Mouse (Mus musculus) lung, postnatal 4 days (tissue): ENCODE results near the gene Col9a2.

Source experiments
- DNase-seq, 2 experiments: peaks; one replicate each; pipeline ENCODE4 v3.0.0; 2021

Gene Col9a2

DNA sequence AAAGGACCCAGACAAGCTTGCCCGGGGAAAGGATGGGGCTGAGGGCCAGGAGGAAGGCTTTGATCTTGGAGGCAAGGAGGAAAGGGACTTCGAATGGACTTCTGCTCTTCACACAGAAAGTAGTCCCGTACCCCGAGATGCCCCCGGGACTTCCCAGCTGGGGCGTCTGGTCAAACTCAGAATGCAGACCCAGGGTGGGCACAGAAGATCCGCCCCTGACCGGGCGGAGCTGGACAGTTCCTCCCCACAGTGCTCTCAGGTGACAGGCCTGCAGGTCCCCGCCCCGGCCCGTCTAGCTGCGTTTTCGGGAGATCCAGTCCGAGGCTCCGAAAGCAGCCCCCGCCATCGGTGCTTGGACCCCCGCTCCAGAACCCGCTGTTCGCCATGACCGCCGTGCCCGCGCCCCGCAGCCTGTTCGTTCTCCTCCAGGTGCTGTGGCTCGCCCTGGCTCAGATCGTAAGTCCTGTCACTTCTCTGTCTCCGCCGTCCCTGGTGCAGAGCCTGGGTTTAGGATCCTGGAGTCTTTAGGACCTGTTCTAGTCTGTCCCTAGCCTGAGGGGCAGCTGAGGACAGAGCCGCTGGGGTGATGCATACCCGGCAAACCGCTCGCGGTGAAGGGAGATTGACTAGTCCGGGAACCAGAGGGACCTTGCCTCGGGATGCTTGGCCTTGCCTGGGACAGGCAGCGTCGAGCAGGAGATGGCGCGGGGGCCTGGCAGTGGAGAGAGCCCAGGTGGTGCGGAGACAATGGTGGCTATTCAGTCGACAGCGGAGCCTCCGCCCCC is at the start of gene Col9a2:
Col9a2 (plus strand) TSS at position 55 of the 785 bp plus-strand sequence.
- DNase-seq, result no peak

DNA sequence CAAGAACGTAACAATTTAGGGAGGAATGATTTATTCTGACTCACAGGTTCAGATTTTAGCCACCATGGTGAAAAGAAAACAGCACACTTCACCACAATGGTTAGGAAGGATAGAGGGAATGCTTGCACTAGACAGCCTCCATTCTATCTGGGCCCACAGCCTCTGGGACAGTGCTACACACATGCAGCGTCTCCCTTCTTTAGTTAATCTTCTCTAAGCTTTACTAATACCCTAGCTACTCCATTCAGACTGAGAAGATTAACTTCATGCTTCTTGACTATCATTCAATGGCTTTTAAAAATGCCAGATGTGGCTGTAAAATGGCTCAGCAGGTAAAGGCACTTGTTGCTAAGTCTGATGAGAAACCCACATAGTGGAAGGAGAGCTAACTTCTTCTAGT is 46.9 kb upstream of the Col9a2 start:
- DNase-seq, result no peak

DNA sequence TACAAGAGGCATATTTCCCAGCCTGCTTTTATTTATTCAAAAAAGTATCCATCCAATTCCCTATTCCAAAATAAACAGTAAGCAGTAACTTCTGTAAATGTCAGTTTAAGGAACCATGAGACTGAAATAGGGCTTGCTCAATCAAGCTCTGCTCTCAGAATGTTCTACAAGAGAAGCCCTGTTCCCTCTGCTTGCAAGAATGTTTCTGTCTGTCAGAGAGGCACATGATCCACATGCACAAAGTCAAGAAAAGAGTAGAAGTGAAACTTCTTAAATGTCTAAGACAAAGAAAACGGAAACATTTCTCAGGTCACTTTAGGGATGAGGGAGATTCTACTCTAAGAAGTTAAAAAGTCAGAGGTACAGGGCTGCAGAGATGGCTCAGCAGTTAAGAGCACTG is 46.2 kb upstream of the Col9a2 start:
- no peak for DNase-seq

DNA sequence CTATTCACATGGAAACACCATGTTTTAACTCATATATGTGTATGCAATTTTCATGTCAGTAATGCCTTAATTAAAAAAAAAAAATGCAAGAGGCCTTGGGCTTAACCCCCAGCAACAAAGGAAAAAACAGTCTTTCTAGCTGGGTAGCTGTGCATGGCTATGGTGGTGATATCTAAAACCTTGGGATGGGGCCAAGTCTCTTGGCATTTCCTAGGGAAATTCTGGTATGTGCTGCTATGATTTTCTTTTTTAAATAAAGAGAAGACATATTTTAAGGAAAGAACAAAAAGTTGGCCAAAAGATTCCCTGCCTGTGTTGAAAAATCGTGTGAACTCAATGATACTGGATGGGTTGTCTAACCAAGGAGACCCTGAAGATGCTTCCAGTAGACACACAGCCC is 43.3 kb upstream of the Col9a2 start:
- no peak for DNase-seq

DNA sequence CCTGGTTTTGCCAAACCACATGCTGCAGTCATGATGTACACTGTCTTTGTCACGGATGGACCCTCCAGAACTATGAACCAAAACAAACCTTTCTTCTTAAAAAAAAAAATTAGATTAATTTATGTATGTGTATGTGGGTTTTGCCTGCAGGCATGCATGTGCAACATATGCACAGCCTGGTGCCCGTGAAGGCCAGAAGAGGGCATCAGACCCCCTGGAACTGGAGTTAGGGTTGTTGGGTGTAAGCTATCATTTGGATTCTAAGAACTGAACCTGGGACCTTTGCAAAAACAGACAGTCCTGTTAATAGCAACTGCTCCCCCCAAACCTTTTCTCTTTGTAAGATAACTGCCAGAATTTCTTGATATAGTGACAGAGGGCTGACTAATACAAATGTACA is 38.1 kb upstream of the Col9a2 start:
- DNase-seq, result no peak

DNA sequence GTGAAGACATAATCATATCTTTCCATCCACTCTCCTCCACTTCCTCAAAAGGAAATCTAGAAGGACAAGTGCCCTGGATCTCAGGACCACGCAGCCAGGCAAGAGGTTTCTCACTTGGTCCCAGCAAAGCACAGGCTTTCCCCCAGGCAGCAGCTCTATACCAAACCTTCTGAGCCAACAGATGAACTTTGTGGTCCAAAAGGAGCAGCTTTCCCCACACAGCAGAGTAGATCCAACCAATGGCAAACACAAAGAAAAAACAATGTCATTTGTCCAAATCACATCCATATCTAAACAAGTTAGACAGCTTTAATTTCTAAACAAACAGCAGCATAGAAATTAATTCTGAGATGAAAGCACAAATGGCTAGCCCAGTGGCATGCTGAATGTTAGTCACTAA is 37.5 kb upstream of the Col9a2 start:
- DNase-seq, result no peak

DNA sequence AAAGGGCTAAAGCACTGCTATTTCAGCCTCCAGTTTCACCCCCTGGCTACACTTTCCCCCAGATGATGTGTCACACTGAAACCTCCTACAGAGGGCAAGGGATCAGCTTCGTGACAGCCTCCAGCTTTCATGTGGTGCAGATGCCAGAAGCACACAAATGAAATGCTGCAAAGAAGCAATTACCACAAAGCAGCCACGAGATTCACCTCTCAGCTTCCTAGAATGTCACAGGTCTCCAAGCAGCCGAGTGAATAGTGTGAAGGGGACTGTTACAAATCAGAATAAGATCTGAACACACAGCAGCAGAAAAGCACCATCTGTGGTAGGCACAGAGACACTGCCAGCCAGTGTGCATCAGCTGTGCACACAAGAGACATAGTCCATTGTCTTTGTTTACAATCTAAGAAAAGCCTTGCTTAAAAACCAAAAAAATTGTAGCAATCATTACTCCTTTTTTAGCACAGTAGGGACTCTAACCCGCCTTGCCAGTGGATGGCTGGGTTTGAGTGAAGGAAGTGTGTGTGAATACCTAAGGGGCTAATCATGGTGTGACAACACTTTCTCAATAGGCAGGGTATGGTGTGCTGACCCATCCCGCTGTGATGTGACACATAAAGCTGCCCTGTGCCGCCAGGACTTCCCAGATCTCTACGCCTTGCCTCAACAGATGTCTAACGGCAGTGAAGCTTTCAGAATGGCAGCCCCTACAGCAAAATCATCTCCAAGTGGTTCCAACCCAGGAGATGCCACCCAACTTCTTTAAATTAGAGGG is 36.6 kb upstream of the Col9a2 start:
- DNase-seq, result peak; percentile 56 to 73

DNA sequence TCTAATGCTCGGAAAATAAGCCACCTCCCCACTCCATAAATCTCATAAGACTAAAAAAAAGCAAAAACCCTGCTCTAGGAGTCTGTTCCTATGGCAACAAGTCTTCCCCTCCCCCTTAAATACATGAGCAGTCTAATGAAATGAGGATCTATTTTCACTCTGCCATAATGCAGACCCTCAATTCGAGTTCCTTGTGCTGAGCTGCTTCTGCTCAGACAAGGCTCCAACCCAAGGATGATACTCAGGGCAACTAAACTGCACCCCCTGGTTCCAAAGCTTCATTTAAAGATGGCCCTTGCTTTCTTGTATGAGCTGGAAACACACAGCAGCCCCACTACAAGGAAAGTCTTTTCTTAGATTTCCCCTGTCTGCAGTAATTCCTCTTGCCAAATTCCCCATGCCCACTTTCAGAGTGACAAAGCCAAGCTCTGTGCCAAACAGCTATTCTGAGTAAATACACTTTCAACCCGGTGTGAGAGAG is 35.5 kb upstream of the Col9a2 start:
- no peak for DNase-seq

DNA sequence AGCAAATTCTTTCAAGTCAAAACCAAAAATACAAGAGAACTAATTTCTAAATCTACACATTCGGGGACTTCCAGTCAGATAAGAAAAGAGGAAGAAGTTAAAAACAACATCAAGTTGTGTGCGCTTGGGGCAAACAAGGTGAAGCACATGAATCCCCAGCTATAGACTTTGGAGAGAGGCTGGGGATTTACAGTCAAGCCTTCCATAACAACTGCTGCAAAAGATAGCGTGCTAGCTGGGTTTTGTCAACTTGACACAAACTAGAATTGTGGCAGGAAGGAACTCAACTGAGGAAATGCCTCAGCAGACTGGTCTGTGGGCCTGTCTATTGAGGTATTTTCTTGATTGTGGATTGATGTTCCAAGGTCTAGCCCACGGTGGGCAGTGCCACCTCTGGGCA is 34.5 kb upstream of the Col9a2 start:
- no peak for DNase-seq

DNA sequence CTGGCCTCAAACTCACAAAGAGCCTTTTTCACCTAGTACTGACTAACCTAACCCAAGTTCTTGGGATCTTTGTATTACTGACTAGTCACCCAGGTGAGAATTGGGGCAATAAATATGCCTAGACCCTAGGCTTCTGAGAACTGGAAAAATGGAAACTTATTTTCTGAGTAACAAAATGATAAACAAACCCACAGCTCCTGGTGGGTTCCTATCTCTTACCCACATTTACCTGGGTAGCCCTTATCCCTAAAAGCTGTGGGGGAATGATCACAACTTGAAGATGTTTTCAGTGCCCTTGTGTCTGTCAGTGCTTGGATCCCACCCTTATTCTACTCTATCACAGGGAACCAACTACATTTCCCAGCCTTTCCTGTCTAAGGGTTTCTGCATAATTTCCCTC is 32.2 kb upstream of the Col9a2 start:
- DNase-seq, result no peak

DNA sequence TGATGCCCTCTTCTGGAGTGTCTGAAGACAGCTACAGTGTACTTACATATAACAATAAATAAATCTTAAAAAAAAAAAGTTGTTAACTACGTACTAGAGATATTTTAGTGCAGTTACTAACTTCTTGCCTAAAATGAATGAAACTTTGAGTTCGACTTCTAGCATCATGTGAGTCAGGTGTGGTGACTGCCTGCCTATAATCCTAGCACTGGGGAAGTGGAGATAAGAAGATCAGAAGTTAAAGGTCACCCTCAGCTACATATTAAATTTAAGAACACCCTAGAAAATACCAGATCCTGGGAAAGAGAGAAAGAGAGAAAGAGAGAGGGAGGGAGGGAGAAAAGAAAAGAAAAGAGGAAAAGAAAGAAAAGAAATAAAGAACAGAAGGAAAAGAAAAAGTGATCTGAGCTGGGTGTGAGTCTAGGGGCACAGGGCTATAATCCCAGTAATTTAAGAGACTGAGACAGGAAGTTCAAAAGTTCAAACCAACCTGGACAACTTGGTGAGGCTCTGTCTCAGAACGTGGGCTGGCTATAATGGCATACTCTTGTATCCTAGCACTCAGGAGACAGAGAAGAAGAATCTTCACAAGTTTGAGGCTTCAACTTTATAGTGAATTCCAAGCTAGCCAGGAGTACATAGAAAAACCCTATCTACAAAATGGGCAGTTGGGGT is 31.0 kb upstream of the Col9a2 start:
- no peak for DNase-seq

DNA sequence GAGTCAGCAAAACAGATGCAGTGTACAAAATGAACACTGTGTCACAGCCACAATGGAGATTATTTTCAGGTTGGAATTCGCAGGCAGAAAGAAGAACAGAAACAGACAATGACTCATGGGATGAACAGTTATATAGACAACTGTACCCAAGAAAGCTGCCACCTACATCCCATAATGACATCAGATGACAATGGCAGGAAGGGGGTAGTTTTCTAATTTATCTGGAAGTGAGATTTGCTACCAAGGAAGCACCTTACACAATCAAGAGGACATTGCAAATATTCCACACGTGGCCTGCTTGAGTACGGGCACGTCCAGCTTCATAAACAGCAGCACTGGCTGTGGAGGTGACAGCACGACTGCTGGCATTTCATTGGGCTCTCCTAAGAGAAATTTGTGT is 30.0 kb upstream of the Col9a2 start:
- no peak for DNase-seq

DNA sequence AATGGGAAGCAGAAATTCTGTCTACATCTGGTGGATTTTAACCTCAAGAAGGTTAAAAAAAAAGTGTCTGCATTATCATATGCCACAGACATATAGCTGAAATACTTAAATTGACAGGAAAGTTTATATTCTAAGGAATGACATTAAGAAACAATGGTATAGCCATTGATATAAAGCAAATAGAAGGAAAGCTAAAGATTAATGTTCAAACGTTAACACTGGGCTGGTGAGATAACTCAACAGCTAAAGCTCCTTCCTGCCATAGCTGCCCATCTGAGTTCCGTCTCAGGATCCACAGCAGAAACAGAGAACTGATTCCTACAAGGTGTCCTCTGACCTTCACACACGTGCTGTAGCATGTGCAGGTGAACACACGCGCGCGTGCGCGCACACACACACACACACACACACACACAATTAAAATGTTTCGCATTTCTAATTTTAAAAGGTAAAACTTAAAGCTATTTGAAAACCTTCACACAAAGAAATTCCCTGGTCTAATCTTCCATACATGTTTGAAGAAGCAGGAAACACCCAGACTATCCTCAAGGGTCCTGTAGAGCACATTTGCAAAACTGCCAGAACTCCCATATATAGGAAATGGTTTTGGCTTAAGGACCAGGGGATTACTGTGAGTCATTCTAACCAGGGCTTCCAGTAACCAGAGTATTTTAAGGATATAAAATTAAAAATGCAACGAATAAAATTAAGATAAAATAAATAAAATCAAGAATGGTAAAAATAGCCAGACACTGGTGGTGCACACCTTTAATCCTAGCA is 28.2 kb upstream of the Col9a2 start:
- DNase-seq, result no peak

DNA sequence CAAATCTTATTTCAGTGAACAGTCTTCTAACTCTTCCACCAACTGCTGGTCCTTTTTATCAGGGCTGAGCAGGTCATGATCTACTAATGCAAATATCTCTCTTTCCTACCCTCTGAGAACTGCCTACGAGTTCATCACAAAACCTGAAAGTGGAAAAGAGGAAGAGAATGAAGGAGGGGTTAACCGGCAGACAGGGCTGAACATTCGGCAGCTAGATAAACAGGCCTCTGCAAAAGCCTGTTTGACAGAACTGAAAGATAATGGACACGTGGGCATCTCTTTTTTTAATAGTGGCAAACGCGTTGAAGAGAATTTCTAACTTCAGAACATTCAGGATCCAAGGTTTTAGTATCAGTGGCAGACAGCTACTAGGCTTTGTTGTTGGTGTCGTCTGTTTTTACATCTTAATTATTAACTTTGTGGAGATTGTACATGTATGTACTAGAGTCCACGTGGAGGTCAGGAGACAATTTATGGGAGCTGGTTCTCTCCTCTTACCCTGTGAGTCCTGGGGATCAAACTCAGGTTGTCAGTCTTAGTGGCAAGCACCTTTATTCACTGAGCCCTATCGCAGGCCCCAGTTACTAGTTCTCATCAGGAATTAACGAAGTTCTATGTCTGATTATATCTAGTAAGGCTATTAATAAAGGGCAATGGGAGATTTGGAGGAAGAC is 24.5 kb upstream of the Col9a2 start:
- DNase-seq, result no peak

DNA sequence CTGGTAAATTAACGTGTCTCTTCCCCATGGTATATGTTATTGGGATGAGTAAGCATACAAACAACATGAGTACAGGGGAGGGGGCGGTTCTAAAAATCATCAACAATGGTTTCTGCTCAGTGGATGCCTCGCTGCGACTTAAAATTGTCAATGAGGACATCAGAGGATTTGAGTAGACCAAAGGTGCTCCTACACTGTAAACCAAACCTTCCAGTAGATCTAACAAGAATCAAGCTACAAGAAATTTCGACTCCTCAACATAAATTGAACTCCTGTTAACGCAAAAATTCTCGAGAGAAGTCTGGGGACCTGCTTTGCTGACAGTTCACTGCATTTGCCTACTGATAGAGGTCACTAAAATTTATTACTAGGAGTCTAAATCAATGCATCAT is 23.9 kb upstream of the Col9a2 start:
- DNase-seq, result no peak

DNA sequence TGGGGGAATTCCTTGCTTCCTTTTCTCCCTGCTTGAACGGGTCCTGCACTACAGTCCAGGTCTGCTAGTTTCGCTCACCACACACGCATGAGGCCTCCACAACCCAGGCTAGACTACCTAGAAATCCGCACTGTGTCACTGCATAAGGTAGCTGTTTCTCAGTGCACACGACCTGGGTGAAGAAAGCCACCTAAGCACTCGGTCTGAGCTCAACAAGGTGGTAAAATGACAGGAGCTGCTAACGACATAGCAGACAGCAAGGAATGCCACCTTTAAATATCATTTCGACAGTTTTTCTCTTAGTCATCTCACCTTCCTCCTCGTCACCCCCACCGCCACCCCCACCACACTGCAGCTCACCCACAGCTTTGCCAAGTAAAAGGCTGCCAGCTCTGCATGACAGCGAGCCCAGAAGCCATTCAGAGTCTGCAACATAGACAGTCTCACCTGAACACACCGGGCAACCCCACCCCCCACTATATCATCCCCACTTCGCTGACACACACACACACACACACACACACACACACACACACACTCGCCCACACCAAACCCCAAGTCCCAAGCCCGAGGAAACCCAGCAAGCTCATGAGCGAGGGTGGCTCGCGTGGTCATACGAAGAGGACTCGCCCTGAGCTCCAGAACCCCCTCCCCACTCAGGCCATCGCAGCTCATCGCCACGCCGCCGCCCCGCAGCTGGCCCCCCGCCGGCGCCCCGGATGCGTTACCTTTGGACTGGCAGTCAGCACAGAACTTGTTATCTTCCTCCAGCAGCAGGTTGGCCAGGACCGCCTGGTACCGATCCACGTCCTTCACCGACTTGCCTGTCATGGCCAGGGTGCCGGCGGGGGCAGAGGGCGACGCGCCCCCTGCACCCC is 22.9 kb upstream of the Col9a2 start:
- peak in 1 of 2 experiments; percentile 21 for DNase-seq

DNA sequence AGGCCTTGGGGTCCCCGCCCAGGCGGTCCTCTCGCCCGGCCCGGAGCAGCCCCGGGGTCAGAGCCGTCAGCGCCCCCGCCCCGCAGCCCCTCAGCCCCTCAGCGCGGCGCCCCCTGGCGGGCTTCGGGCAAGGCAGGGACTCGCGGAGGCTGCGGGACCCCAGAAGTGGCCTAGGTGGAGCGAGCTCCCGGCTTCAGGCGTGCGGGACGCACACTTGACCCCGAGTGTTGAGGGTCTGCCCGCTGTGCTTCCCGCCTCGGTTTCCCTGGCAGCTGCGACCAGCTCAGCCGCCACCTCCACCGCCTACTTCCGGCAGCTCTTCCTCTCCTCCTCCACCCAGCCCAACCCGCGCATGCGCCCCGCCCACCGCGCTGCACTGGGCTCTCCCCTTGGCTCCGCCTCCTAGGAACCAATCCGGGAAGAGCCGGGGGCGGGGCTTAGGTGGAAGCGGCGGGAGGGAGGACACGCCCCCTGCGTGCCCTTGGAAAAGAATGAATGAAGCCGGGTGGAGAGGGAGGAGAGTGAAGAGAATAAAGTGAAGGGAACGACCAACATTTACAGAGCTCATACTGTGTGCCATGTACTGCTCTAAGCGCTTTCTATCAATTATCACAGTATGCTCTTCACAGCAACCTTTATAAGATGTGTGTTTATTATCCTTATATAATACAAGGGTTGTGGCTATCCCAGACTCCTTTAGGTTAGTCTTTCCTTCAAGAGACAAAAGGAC is 22.1 kb upstream of the Col9a2 start, which contains the start of gene Smap2:
Smap2 (minus strand) TSS at position 320 of the 730 bp plus-strand sequence.
- DNase-seq, result peak; percentile 99

DNA sequence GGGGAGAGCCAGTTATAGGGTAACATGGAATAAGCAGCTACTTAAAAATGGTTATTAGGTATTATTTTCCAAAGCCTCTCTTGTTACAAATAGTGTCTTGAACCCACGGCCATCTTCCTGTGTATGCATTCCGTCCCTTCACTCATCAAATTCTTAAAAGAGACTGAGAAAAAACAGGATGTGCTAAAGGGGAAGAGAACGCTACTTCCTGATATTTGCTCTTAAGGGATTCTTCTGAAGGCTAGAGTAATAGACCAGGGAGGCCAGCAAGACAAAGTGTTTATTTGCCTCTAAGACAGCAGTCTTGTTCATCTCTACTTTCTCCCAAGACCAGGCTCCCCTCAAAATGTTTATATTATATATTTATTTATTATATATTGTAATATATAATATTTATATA is 20.9 kb upstream of the Col9a2 start:
- no peak for DNase-seq

DNA sequence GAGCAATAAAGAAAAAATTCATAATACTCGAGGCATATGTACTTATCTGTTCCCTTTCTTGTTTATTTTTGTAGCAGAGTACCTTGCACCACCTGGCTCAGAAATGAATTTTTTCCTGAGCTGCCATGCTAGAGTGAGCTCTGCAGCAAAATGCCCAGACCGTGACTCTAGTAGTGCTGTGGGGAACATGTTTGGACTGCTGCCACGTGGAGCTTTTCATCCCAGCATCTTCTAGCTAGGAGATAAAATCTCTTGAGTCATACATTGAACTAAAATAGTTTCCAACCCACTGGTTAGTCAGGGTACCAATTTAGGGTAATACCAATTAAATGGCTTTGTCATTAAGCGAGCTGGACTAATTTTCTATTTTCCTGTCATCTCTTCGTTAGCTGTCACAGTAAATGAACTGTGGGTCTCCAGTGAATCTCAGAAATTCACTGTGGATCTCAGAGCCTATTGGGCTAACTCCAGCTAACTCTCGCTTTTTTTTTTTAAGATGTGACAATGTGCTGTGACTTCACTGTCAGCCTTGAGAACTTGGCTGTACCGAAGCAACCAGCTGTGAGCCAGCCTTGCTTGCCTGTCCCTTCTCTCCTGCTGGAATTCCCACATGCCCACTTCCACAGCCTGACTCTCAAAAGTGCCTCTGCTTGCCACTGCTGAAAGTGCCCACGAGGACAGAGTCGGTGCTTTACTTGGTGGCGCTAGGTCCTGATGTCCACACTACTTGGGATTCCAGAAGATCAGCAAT is 19.0 kb upstream of the Col9a2 start:
- no peak for DNase-seq

DNA sequence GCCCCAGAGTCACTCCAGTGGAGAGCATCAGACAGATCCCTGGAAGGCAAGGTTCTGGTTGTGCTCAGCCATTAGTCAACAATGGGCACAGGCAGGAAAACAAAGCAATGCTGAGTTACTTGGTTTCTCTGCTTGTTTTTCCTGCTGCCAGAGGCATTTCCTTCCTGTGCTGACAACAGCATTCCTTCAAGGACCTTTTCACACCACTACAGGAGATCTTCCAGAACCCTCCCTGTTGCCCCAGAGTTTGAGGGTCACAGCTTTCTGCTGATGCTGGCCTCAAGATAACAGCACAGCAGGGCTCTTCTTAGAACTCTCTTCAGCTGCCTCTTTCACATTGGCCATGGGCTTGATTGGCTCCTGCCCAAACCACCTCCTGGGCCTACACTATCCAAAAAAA is 17.3 kb upstream of the Col9a2 start:
- DNase-seq, result no peak
